Mouse (Mus musculus): ENCODE data around the gene H1foo.
A peak's percentile ranks its signal among the peaks of the same experiment; 100 is the strongest.

H1foo gene

GRCm38 (mm10) chr6:115927292-115928242 lies 17.2 kb upstream of the H1foo start:
- DNase-seq (ENCODE audit: extremely low spot score): no peak

GRCm38 (mm10) chr6:115930018-115930417 lies 14.7 kb upstream of the H1foo start:
- no peak for DNase-seq (ENCODE audit: extremely low spot score)

GRCm38 (mm10) chr6:115931639-115932038 lies 13.1 kb upstream of the H1foo start, which contains the start of gene Rho:
Gene Rho (plus strand): TSS chr6:115931748.
- DNase-seq (ENCODE audit: extremely low spot score): no peak

- no peak for DNase-seq (ENCODE audit: extremely low spot score)
These were observed 12.3 kb upstream of the H1foo start for GRCm38 (mm10) chr6:115932391-115932790.

- no peak for DNase-seq (ENCODE audit: extremely low spot score)
These were observed 9.2 kb upstream of the H1foo start for GRCm38 (mm10) chr6:115935544-115935943.

GRCm38 (mm10) chr6:115938011-115938410 lies 6.7 kb upstream of the H1foo start:
- DNase-seq (ENCODE audit: extremely low spot score): no peak

GRCm38 (mm10) chr6:115938798-115939197 lies 5.9 kb upstream of the H1foo start:
- DNase-seq (ENCODE audit: extremely low spot score): no peak

GRCm38 (mm10) chr6:115940603-115941002 lies 4.1 kb upstream of the H1foo start:
- no peak for DNase-seq (ENCODE audit: extremely low spot score)

GRCm38 (mm10) chr6:115941128-115941527 lies 3.6 kb upstream of the H1foo start:
- DNase-seq (ENCODE audit: extremely low spot score): peak; percentile 59

- DNase-seq (ENCODE audit: extremely low spot score): no peak
These were observed 975 bp upstream of the H1foo start for GRCm38 (mm10) chr6:115943498-115944427.

GRCm38 (mm10) chr6:115945633-115946032 lies 895 bp downstream of the H1foo start:
- DNase-seq (ENCODE audit: extremely low spot score): no peak

GRCm38 (mm10) chr6:115946389-115946788 lies 1.7 kb downstream of the H1foo start:
- no peak for DNase-seq (ENCODE audit: extremely low spot score)

GRCm38 (mm10) chr6:115954506-115955074 lies 9.9 kb downstream of the H1foo start:
- no peak for DNase-seq (ENCODE audit: extremely low spot score)

GRCm38 (mm10) chr6:115955169-115955568 lies 10.4 kb downstream of the H1foo start:
- DNase-seq (ENCODE audit: extremely low spot score): no peak

- DNase-seq (ENCODE audit: extremely low spot score): no peak
These were observed 10.9 kb downstream of the H1foo start for GRCm38 (mm10) chr6:115955664-115956063.

- DNase-seq (ENCODE audit: extremely low spot score): no peak
These were observed 11.7 kb downstream of the H1foo start for GRCm38 (mm10) chr6:115956418-115956921.

- DNase-seq (ENCODE audit: extremely low spot score): peak; percentile 12
These were observed 12.3 kb downstream of the H1foo start for GRCm38 (mm10) chr6:115956922-115957601.

GRCm38 (mm10) chr6:115957681-115958080 lies 12.9 kb downstream of the H1foo start:
- peak; percentile 31 for DNase-seq (ENCODE audit: extremely low spot score)

- DNase-seq (ENCODE audit: extremely low spot score): no peak
These were observed 13.7 kb downstream of the H1foo start for GRCm38 (mm10) chr6:115958445-115958844.

GRCm38 (mm10) chr6:115959151-115959691 lies 14.5 kb downstream of the H1foo start:
- DNase-seq (ENCODE audit: extremely low spot score): no peak

- no peak for DNase-seq (ENCODE audit: extremely low spot score)
These were observed 15.6 kb downstream of the H1foo start for GRCm38 (mm10) chr6:115960322-115960721.

Measured in embryo, embryonic 9.5 days (tissue).